Mouse (Mus musculus): ENCODE results near the gene Nenf.

DNA sequence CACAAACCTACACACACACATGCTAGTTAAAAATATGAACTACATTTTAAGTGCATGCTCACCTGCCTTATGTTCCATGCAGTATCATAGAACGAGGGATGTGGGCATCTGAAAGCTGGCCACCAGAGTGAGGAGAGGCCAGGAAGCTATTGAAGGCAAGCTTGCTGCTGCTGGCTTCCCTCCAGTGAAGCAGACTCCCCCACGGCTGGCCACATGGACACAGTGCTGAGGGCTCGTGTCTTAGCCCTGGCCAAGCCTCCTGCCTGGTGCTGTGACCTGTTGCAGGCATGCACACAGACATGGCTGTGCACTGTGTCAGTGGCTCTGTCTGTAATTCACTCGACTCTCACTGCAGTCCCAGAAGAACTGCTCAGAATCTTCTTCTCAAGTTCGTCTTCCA is 58.3 kb downstream of the Nenf start:
- TF ChIP-seq POLR2A (IDR thresholded peaks at IDR 0.05; ENCODE audit: insufficient read depth, low read depth, low read length): no peak
- no peak for TF ChIP-seq CTCF (IDR thresholded peaks at IDR 0.05; ENCODE audit: insufficient read depth, low read depth, low read length)
